Mouse (Mus musculus) heart, postnatal 4 days (tissue): ENCODE measurements around the gene Tulp1. TPM values are rescaled to one million over a fixed set of nuclear protein-coding genes. Genes with fewer than 3 reads are reported as not detected.
"Not testable (repeated sequence)": the region's sequence is repeated elsewhere in the genome, so short reads cannot be mapped to it uniquely, and the experiment has no call there.

Experiments
- DNase-seq: peaks from one replicate; pipeline ENCODE4 v3.0.0; 2021
- total RNA-seq, 2 experiments: library from RNA; stranded (reverse); gene quantifications; 2 replicates each; pipeline ENCODE4 v1.2.3; 2021

Gene Tulp1
- total RNA-seq, 2 experiments from 2014 or later = 1.0 to 1.5 TPM

GRCm38 (mm10) chr17:28337547-28337946, 27.5 kb downstream of the Tulp1 start:
- DNase-seq = no peak

- no peak for DNase-seq
Observed at GRCm38 (mm10) chr17:28335267-28335666, 29.8 kb downstream of the Tulp1 start.

- peak; percentile 35 for DNase-seq
Observed at GRCm38 (mm10) chr17:28332915-28333546, 32.0 kb downstream of the Tulp1 start.

GRCm38 (mm10) chr17:28332113-28332914, 32.7 kb downstream of the Tulp1 start:
- peak; percentile 35 for DNase-seq

- DNase-seq = no peak
Observed at GRCm38 (mm10) chr17:28331241-28332112, 33.5 kb downstream of the Tulp1 start.

GRCm38 (mm10) chr17:28330590-28330989, 34.4 kb downstream of the Tulp1 start:
- not testable (repeated sequence) for DNase-seq

- DNase-seq = no peak
Observed at GRCm38 (mm10) chr17:28330232-28330546, 34.8 kb downstream of the Tulp1 start.

- DNase-seq = no peak
Observed at GRCm38 (mm10) chr17:28329503-28330231, 35.4 kb downstream of the Tulp1 start.

GRCm38 (mm10) chr17:28328946-28329345, 36.1 kb downstream of the Tulp1 start:
- DNase-seq = no peak

GRCm38 (mm10) chr17:28328366-28328928, 36.6 kb downstream of the Tulp1 start, which contains the start of gene Rpl10a:
Gene Rpl10a, plus strand, starts transcription at chr17:28328471.
- peak; percentile 99 for DNase-seq

- peak; percentile 23 for DNase-seq
Observed at GRCm38 (mm10) chr17:28327673-28328325, 37.2 kb downstream of the Tulp1 start.

GRCm38 (mm10) chr17:28326951-28327350, 38.1 kb downstream of the Tulp1 start:
- DNase-seq = no peak

GRCm38 (mm10) chr17:28325751-28326150, 39.3 kb downstream of the Tulp1 start:
- DNase-seq = no peak

- DNase-seq = not testable (repeated sequence)
Observed at GRCm38 (mm10) chr17:28324416-28324815, 40.6 kb downstream of the Tulp1 start.

- no peak for DNase-seq
Observed at GRCm38 (mm10) chr17:28323786-28324185, 41.2 kb downstream of the Tulp1 start.

GRCm38 (mm10) chr17:28321700-28322099, 43.3 kb downstream of the Tulp1 start:
- DNase-seq = no peak

- DNase-seq = no peak
Observed at GRCm38 (mm10) chr17:28317725-28318124, 47.3 kb downstream of the Tulp1 start.

GRCm38 (mm10) chr17:28317091-28317490, 47.9 kb downstream of the Tulp1 start:
- DNase-seq = no peak

GRCm38 (mm10) chr17:28316476-28316875, 48.5 kb downstream of the Tulp1 start:
- no peak for DNase-seq

- peak; percentile 32 for DNase-seq
Observed at GRCm38 (mm10) chr17:28315611-28316160, 49.3 kb downstream of the Tulp1 start.

- DNase-seq = peak; percentile 51
Observed at GRCm38 (mm10) chr17:28313880-28314225, 51.2 kb downstream of the Tulp1 start.
